Mouse (Mus musculus) stomach, postnatal 0 days (tissue): ENCODE data around the gene Cars.

Source experiments
- CTCF ChIP-seq: IDR thresholded peaks from 2 replicates; pipeline ENCODE4 v1.5.1; 2016; ENCODE audit warnings: antibody characterized with exemption, low read depth, mild to moderate bottlenecking, moderate library complexity
- EP300 ChIP-seq: optimal IDR thresholded peaks from 2 replicates; pipeline ENCODE3; 2016; ENCODE audit warnings: antibody characterized with exemption

- TF ChIP-seq CTCF, result no peak
- TF ChIP-seq EP300, result no peak
Observed at GRCm38 (mm10) chr7:143519333-143519732, 80.6 kb downstream of the Cars start.
